Mouse (Mus musculus) forebrain, embryonic 11.5 days (tissue): ENCODE measurements around the gene A230050P20Rik. TPM values are rescaled to one million over a fixed set of nuclear protein-coding genes. Genes with fewer than 3 reads are reported as not detected.

Source experiments
- ATAC-seq: fragments of 200-750 bp; cut with Nextera tagmentation; replicated peaks from 2 replicates; pipeline ENCODE4 v1.8.0; 2017; ENCODE audit warnings: moderate TSS enrichment; ENCODE audit not compliant: low FRiP score
- DNase-seq: peaks from one replicate; pipeline ENCODE4 v3.0.0-alpha.2; 2017; ENCODE audit warnings: low spot score
- H3K27ac ChIP-seq: fragments of 300-500 bp; sonication (generic); 2 replicates; pipeline ENCODE4 v1.5.1; 2014; ENCODE audit warnings: low read depth, low read length
- H3K27me3 ChIP-seq: fragments of 300-500 bp; sonication (generic); 2 replicates; pipeline ENCODE4 v1.6.1; 2014; ENCODE audit warnings: mild to moderate bottlenecking, low read length, mixed read lengths; ENCODE audit not compliant: control insufficient read depth, insufficient read depth
- H3K36me3 ChIP-seq: fragments of 300-500 bp; sonication (generic); 2 replicates; pipeline ENCODE4 v1.6.1; 2014; ENCODE audit warnings: mild to moderate bottlenecking, low read length, moderate library complexity, mixed read lengths; ENCODE audit not compliant: control insufficient read depth, insufficient read depth
- H3K4me1 ChIP-seq: fragments of 300-500 bp; sonication (generic); replicated peaks from 2 replicates; pipeline ENCODE4 v1.6.1; 2014; ENCODE audit warnings: low read length, mixed read lengths; ENCODE audit not compliant: control insufficient read depth, insufficient read depth
- H3K4me2 ChIP-seq: fragments of 300-500 bp; sonication (generic); 2 replicates; pipeline ENCODE4 v1.6.1; 2014; ENCODE audit warnings: low read depth, mild to moderate bottlenecking, low read length, moderate library complexity, mixed read lengths; ENCODE audit not compliant: severe bottlenecking
- H3K4me3 ChIP-seq: fragments of 300-500 bp; sonication (generic); 2 replicates; pipeline ENCODE4 v1.5.1; 2014; ENCODE audit warnings: low read depth, low read length
- H3K9ac ChIP-seq: fragments of 300-500 bp; sonication (generic); 2 replicates; pipeline ENCODE4 v1.6.1; 2014; ENCODE audit warnings: low read length
- H3K9me3 ChIP-seq: fragments of 300-500 bp; sonication (generic); 2 replicates; pipeline ENCODE4 v1.6.1; 2016; ENCODE audit warnings: low read length, mixed read lengths; ENCODE audit not compliant: control insufficient read depth
- WGBS: fragments of 180-500 bp; shearing (Covaris S2); extraction: QIAGEN DNeasy Blood & Tissue Kit; methylation state at CpG from one replicate; pipeline ENCODE4 v1.1.7; 2014; 5-methylcytosine and 5-hydroxymethylcytosine counted together
- polyA plus RNA-seq: library from polyadenylated mRNA; unstranded; fragments of >200 nt; fragmentation: Nextera tagmentation; extraction: Ambion mirVana; gene quantifications from 2 replicates; pipeline ENCODE4 v1.2.1, GENCODE M21; 2014

A230050P20Rik gene
- polyA plus RNA-seq, 1 experiment from 2014 or later, result 1.3 TPM

DNA sequence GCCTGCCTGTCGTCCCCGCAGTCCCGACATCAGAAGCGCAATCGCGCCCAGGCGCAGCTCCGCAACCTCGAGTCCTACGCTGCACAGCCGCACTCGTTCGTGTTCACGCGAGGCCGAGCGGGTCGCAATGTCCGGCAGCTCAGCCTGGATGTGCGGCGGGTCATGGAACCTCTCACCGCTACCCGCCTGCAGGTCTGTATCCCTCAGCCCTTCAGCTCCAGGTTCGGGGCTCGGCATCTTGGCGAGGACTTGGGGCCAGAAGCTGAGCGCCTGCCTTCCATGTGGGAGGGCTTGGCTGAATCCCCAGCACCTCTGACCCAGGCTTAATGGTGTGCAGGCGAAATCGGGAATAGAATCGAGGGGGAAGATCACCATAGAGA, 19.9 kb downstream of the A230050P20Rik start:
- H3K4me1 ChIP-seq, result 0 out of 2 replicates have a peak, but pooled peaks cover 5% of the 10 kb centered on the region
- H3K9me3 ChIP-seq, result no peaks in the 10 kb centered on the region
- under 1% methylated on average over 27 of the region's 30 CpGs for WGBS
- DNase-seq (no peak), ATAC-seq (peak; percentile 52)
- H3K9ac ChIP-seq, result peak overlapping the region; percentile 91
- H3K4me3 ChIP-seq, result peak overlapping the region; percentile 90
- peaks cover 17% of the 10 kb centered on the region for H3K36me3 ChIP-seq
- peak overlapping the region; percentile 68 for H3K4me2 ChIP-seq
- no peaks in the 10 kb centered on the region for H3K27me3 ChIP-seq
- H3K27ac ChIP-seq, result no peak overlapping the region

DNA sequence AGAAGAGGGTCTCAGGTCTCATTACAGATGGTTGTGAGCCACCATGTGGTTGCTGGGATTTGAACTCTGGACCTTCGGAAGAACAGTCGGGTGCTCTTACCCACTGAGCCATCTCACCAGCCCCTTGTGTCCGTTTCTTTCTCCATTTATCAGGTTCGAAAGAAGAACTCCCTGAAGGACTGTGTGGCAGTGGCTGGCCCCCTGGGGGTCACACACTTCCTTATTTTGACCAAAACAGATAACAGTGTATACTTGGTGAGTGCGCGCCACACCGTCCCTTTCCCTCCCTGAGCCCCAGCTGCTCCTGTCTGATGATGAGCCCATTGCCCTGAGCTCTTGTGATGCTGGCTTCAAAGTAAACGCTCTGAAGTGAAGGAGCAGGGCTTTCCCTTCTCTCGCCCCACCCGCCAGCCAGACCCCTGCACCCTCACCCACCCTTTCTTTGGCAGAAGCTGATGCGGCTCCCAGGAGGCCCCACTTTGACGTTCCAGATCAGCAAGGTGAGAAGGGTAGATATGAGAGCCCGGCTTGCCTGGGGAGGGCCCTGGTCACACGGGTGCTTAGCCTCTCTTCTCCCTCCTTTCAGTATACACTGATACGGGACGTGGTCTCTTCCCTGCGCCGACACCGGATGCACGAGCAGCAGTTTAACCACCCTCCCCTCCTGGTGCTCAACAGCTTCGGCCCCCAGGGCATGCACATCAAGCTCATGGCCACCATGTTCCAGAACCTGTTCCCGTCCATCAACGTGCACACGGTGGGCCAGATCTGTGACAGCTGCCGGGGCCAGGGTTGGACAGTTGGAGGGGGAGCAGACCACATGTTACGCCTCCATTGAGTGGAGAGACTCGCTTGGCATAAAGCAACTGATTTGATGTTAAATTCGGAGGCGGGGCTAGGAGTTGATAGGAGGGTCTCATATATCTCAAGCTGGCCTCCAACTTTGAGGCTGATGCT, 21.0 kb downstream of the A230050P20Rik start:
- DNase-seq, result no peak
- WGBS, result 85% methylated on average over 29 of the region's 29 CpGs
- no peak for ATAC-seq
- H3K4me2 ChIP-seq, result peak overlapping the region; percentile 68
- H3K27ac ChIP-seq, result no peak overlapping the region
- H3K4me3 ChIP-seq, result peak overlapping the region; percentile 90; the same call in 1 of the 2 replicates
- peak overlapping the region; percentile 24; the same call in 1 of the 2 replicates for H3K9ac ChIP-seq
- 0 out of 2 replicates have a peak, but pooled peaks cover 5% of the 10 kb centered on the region for H3K4me1 ChIP-seq
- H3K9me3 ChIP-seq, result no peaks in the 10 kb centered on the region
- H3K27me3 ChIP-seq, result no peaks in the 10 kb centered on the region
- peaks cover 21% of the 10 kb centered on the region for H3K36me3 ChIP-seq

DNA sequence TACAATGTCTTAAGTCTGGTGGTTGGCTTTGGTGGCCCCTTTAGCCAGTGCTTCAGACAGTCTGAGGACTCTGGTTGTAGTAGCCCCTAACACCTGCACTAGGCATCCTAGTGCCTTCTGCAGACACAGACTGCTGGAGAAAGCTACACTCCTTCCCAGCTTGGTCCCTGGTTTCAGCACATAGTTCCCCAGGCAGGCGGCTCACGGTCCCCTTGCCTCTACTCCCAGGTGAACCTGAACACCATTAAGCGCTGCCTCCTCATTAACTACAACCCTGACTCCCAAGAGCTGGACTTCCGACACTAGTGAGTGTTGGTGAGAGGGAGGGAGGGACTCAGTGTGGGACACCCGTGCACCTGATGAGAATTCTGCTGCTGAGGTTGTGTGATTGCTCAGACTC, 22.0 kb downstream of the A230050P20Rik start:
- no peaks in the 10 kb centered on the region for H3K27me3 ChIP-seq
- H3K4me1 ChIP-seq, result 0 out of 2 replicates have a peak, but pooled peaks cover 5% of the 10 kb centered on the region
- H3K27ac ChIP-seq, result no peak overlapping the region
- H3K9me3 ChIP-seq, result no peaks in the 10 kb centered on the region
- no peak overlapping the region for H3K9ac ChIP-seq
- DNase-seq, result no peak
- peaks cover 23% of the 10 kb centered on the region for H3K36me3 ChIP-seq
- no peak for ATAC-seq
- H3K4me3 ChIP-seq, result no peak overlapping the region
- WGBS, result 90% methylated on average over 5 of the region's 5 CpGs
- no peak overlapping the region for H3K4me2 ChIP-seq

DNA sequence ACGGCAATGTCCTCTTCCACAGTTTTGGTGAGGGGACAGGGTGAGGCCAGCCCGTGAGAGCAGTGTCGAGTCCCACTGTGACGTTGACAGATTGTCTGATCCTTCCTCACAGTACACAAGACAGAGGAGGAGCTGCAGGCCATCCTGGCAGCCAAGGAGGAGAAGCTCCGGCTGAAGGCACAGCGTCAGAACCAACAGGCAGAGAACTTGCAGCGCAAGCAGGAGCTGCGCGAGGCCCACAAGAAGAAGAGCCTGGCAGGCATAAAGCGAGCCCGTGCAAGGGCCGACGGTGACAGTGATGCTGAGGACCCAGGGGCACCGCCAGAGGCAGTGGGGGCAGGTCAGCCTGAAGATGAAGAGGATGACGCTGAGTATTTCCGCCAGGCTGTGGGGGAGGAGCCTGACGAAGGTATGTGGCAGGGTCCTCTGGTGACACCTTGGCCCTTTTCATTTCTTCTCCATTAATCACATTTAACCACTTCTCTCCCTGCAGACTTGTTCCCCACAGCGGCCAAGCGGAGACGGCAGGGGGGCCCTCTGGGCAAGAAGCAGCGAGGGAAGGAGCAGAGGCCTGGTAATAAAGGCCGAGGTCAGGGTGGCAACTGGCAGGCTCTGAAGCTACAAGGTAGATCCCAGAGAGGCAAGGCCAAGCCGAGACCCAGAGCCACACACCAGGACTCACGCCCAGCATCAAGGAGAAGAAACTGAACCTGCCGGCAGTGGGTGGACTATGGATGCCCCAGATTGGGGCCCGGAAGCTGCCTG, 23.1 kb downstream of the A230050P20Rik start:
- no peak for ATAC-seq
- peaks cover 28% of the 10 kb centered on the region for H3K36me3 ChIP-seq
- WGBS, result 87% methylated on average over 26 of the region's 26 CpGs

DNA sequence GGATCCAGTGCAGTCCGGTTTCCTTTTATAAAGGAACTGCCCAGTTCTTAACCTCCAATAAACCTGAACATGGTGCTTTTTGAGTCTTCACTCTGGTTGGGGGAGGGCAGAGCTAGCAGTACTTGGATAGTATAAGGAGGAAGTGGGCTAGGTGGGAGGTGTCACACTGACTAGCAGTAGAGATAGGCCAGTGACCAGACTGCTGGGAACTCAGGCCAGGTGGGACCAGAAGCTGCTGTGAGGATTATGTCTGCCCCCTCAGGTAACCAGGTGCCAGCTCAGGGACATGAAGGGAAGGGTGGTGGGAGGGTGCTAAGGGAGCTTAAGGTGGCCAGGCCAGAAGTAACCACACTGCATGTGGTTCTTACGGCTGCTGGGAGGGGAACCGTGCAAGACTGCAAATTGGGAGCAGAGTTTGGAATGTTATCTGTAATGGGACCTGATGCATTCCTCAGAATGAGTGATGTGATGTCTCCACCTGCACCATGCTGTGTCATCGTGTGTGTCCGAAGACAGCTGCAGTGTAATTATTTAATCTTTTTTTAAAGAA, 23.7 kb downstream of the A230050P20Rik start:
- Histone ChIP-seq H3K27me3 (no peaks in the 10 kb centered on the region), H3K27ac (no peak overlapping the region), H3K36me3 (peaks cover 28% of the 10 kb centered on the region), H3K4me2 (no peak overlapping the region), H3K9me3 (no peaks in the 10 kb centered on the region), H3K4me1 (peaks cover 10% of the 10 kb centered on the region; the same call in 1 of the 2 replicates), H3K9ac (no peak overlapping the region), H3K4me3 (no peak overlapping the region)
- WGBS, result 85% methylated on average over 5 of the region's 5 CpGs
- no peak for DNase-seq
- ATAC-seq, result no peak

More for the DNA sequence above, 23.1 kb downstream of the A230050P20Rik start:
- H3K4me2 ChIP-seq, result no peak overlapping the region
- 0 out of 2 replicates have a peak, but pooled peaks cover 5% of the 10 kb centered on the region for H3K4me1 ChIP-seq
- H3K27ac ChIP-seq, result no peak overlapping the region
- no peaks in the 10 kb centered on the region for H3K9me3 ChIP-seq
- no peak overlapping the region for H3K4me3 ChIP-seq
- no peak for DNase-seq
- no peaks in the 10 kb centered on the region for H3K27me3 ChIP-seq
- H3K9ac ChIP-seq, result no peak overlapping the region

DNA sequence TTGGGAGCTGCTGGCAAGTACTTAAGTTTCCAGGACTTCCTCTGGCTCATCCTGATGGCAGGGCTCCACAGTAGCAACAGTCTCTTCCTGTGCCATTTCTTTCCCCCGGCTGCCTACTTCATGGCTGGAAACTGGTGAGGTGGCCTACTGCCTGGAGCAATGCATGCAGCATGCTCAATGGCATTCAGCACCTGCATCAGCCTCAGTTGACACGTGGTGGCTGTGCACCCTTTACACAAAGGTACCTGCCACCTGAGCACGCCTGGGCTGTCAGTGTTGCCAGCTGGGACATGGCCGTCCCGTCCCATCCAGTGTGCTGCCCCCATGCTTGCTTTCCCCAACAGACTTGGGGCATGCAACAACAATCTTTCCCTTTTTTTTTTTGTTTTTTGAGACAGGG, 24.6 kb downstream of the A230050P20Rik start:
- no peak for DNase-seq
- Histone ChIP-seq H3K36me3 (peaks cover 28% of the 10 kb centered on the region), H3K27me3 (no peaks in the 10 kb centered on the region), H3K9me3 (no peaks in the 10 kb centered on the region), H3K27ac (no peak overlapping the region), H3K9ac (no peak overlapping the region), H3K4me3 (no peak overlapping the region), H3K4me1 (peaks cover 17% of the 10 kb centered on the region; the same call in 1 of the 2 replicates), H3K4me2 (no peak overlapping the region)
- ATAC-seq, result no peak
- WGBS, result 73% methylated on average over 5 of the region's 5 CpGs

DNA sequence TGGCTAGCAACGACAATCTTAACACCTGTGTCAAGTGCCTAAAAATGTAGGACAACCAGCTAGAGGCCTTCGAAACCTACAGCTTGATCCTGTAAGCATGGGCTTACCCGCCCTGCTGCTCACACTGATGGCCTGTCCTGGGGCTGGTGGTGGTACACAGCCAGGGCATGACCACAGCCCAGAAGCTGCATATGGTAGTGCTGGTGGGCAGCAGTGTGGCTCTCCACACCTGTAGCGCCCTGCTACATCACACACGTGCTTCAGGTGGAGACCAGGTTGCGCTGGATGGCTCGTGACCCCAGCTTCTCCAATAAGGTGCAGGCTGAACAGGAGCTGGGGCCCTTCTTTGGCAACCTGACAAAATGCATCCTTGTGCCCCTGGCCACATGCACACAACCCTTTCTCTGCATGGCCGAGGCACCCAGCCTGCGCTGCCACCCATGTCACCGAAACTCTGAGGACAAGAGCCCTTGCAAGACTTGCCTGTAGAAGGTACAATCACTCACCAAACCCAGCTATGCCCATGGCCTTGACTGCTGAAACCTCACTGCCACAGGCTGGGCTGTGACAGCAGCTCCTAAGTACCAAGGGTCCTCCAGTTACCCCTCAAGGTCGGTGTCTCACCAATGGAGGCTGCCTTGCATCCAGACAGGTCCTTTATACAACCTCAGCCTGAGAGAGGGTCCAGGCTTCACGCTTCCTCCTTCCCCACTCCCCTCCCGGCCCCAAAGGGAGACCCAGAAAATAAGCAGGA, 25.3 kb downstream of the A230050P20Rik start:
- H3K9me3 ChIP-seq, result no peaks in the 10 kb centered on the region
- no peaks in the 10 kb centered on the region for H3K27me3 ChIP-seq
- no peak overlapping the region for H3K4me3 ChIP-seq
- H3K4me2 ChIP-seq, result no peak overlapping the region
- WGBS, result 89% methylated on average over 13 of the region's 13 CpGs
- H3K4me1 ChIP-seq, result peaks cover 16% of the 10 kb centered on the region; the same call in 1 of the 2 replicates
- no peak overlapping the region for H3K9ac ChIP-seq
- peaks cover 28% of the 10 kb centered on the region for H3K36me3 ChIP-seq
- no peak for DNase-seq
- ATAC-seq, result no peak
- no peak overlapping the region for H3K27ac ChIP-seq

DNA sequence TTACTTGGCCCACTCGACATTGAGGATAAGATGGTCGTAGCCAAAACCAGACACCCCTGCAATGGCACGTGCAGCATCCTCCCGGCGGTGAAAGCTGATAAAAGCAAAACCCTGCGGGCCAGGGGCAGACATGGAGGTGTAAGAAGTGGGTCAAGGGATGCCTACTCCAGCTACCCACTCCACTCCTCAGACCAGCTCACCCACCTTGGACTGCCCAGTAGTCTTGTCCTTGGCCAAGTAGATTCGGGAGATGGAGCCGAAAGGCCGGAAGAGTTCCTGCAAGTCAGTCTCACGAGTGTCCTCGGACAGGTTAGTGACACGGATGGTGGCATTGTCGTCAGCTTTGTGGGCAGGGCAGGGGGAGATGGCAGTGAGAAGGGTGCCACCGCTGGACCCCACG, 26.2 kb downstream of the A230050P20Rik start:
- Histone ChIP-seq H3K27me3 (no peaks in the 10 kb centered on the region), H3K27ac (no peak overlapping the region), H3K4me2 (no peak overlapping the region), H3K36me3 (peaks cover 28% of the 10 kb centered on the region), H3K9me3 (no peaks in the 10 kb centered on the region), H3K4me1 (peaks cover 12% of the 10 kb centered on the region; the same call in 1 of the 2 replicates), H3K4me3 (no peak overlapping the region), H3K9ac (no peak overlapping the region)
- ATAC-seq (no peak), DNase-seq (no peak)
- 88% methylated on average over 15 of the region's 15 CpGs for WGBS
